Mouse (Mus musculus): ENCODE data around the gene Kifc5b. TPM values are rescaled to one million over a fixed set of nuclear protein-coding genes. Genes with fewer than 3 reads are reported as not detected.
A peak's percentile ranks its signal among the peaks of the same experiment; 100 is the strongest.
"Not testable (repeated sequence)": the region's sequence is repeated elsewhere in the genome, so short reads cannot be mapped to it uniquely, and the experiment has no call there.

The Kifc5b gene
- polyA plus RNA-seq, 1 experiment from 2014 or later: 4.3 TPM

DNA sequence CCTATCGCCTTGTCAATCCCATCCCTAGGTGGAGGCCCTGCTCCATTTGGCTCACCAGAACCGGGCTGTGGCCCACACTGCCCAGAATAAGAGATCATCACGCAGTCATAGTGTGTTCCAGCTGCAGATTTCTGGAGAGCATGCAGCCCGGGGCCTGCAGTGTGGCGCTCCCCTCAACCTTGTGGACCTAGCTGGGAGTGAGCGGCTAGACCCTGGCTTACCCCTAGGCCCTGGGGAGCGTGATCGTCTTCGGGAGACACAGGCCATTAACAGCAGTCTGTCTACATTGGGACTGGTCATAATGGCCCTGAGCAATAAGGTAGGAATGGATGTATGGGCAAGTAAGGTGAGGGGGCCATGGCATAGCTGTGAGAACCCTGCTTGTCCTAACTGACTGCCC, 8.5 kb downstream of the Kifc5b start:
- H3K36me3 ChIP-seq; H3K9ac ChIP-seq (replicated peaks); H3K9me3 ChIP-seq; H3K27me3 ChIP-seq; H3K4me1 ChIP-seq; H3K4me3 ChIP-seq; H3K27ac ChIP-seq (replicated peaks); H3K4me2 ChIP-seq (replicated peaks); ATAC-seq (replicated peaks): not testable (repeated sequence)
- WGBS: 95% methylated on average over 9 of the region's 9 CpGs

GRCm38 (mm10) chr17:26931795-26932194, 14.9 kb downstream of the Kifc5b start:
- Histone ChIP-seq H3K36me3 (peaks cover 17% of the 10 kb centered on the region), H3K4me1 (peaks cover 17% of the 10 kb centered on the region)
- not testable (repeated sequence) for H3K9ac ChIP-seq (replicated peaks); ATAC-seq (replicated peaks); H3K27me3 ChIP-seq; H3K9me3 ChIP-seq; H3K27ac ChIP-seq (replicated peaks); H3K4me3 ChIP-seq; H3K4me2 ChIP-seq (replicated peaks)
- 68% methylated on average over 7 of the region's 7 CpGs for WGBS

GRCm38 (mm10) chr17:26932839-26933398, 16.0 kb downstream of the Kifc5b start, which contains the start of gene Phf1:
TSS of gene Phf1 (plus strand) at chr17:26933052.
- peaks cover 23% of the 10 kb centered on the region for H3K36me3 ChIP-seq
- no peaks in the 10 kb centered on the region for H3K27me3 ChIP-seq
- peak within 1 kb of the TSS; percentile 65 for H3K4me3 ChIP-seq
- H3K9me3 ChIP-seq: no peaks in the 10 kb centered on the region
- ATAC-seq (replicated peaks): peak; percentile 86
- H3K4me1 ChIP-seq: peaks cover 24% of the 10 kb centered on the region
- under 1% methylated on average over 43 of the region's 43 CpGs for WGBS
- peak within 1 kb of the TSS; percentile 87 for H3K27ac ChIP-seq (replicated peaks)
- H3K4me2 ChIP-seq (replicated peaks): peak within 1 kb of the TSS; percentile 70
- H3K9ac ChIP-seq (replicated peaks): peak within 1 kb of the TSS; percentile 74

- Histone ChIP-seq H3K9me3 (no peaks in the 10 kb centered on the region), H3K9ac (replicated peaks) (peak overlapping the region; percentile 74), H3K36me3 (peaks cover 23% of the 10 kb centered on the region), H3K4me2 (replicated peaks) (peak overlapping the region; percentile 70), H3K27me3 (no peaks in the 10 kb centered on the region), H3K4me3 (peak overlapping the region; percentile 65), H3K27ac (replicated peaks) (peak overlapping the region; percentile 87), H3K4me1 (peaks cover 29% of the 10 kb centered on the region)
- 9% methylated on average over 13 of the region's 13 CpGs for WGBS
- peak; percentile 44 for ATAC-seq (replicated peaks)
Observed at GRCm38 (mm10) chr17:26933419-26933818, 16.5 kb downstream of the Kifc5b start.

DNA sequence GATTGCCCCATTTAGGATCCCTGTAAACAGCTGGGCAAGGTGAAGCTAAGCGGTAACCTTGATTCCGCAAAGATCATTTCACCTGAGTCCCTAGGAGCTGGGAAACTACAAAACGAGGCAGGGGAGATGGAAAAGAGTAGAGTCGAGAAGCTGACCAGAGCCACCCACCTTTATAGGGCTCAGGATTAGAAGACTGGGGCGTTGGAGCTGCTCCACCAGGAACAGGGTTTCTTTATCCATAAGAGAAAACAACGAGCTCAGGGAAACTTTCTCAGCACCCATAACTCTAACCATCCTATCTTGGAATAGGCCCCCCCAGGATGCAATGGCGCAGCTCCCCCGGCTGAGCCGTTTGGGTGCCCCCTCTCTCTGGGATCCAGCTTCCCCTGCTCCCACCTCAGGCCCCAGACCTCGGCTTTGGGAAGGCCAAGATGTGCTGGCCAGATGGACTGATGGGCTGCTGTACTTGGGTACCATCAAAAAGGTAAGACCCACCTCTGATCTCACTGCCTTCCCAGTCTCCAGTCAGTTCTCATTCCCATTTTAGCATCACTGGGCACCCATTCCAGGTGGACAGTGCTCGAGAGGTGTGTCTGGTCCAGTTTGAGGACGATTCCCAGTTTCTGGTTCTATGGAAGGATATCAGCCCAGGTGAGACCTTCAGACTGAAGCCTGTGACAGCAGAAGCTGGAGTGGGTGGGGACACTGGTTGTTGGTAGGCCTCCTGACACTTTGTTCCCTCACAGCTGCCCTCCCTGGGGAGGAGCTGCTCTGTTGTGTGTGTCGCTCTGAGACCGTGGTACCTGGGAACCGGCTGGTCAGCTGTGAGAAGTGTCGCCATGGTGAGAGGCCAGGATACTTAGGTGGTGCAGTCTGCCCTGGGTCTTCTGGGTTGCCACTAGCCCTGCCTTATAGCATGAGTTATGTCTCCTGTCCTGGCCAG, 17.3 kb downstream of the Kifc5b start:
- Histone ChIP-seq H3K27ac (replicated peaks) (peak overlapping the region; percentile 87; the same call in 1 of the 2 replicates), H3K4me2 (replicated peaks) (peak overlapping the region; percentile 70), H3K9me3 (no peaks in the 10 kb centered on the region), H3K4me1 (peaks cover 35% of the 10 kb centered on the region), H3K4me3 (peak overlapping the region; percentile 65), H3K27me3 (no peaks in the 10 kb centered on the region), H3K9ac (replicated peaks) (peak overlapping the region; percentile 74), H3K36me3 (peaks cover 21% of the 10 kb centered on the region)
- no peak for ATAC-seq (replicated peaks)
- 85% methylated on average over 16 of the region's 16 CpGs for WGBS

DNA sequence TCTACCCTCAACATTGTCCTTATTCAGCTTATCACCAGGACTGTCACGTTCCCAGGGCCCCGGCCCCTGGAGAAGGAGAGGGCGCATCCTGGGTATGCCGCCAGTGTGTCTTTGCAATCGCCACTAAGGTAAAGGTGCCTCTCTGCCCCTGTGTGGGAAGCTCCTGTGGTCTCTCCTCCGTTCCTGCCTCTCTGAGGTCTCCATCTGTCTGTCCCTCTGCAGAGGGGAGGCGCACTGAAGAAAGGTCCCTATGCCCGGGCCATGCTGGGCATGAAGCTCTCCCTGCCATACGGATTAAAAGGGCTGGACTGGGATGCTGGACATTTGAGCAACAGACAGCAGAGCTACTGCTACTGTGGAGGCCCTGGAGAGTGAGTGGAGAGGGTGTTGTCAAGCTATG, 18.1 kb downstream of the Kifc5b start:
- H3K9me3 ChIP-seq: no peaks in the 10 kb centered on the region
- ATAC-seq (replicated peaks): no peak
- H3K4me3 ChIP-seq: no peak overlapping the region
- no peak overlapping the region for H3K9ac ChIP-seq (replicated peaks)
- H3K4me1 ChIP-seq: peaks cover 39% of the 10 kb centered on the region
- 89% methylated on average over 9 of the region's 9 CpGs for WGBS
- no peaks in the 10 kb centered on the region for H3K27me3 ChIP-seq
- no peak overlapping the region for H3K27ac ChIP-seq (replicated peaks)
- no peak overlapping the region for H3K4me2 ChIP-seq (replicated peaks)
- peaks cover 20% of the 10 kb centered on the region for H3K36me3 ChIP-seq

- ATAC-seq (replicated peaks): no peak
- Histone ChIP-seq H3K9me3 (no peaks in the 10 kb centered on the region), H3K27me3 (no peaks in the 10 kb centered on the region), H3K36me3 (peaks cover 20% of the 10 kb centered on the region), H3K4me3 (no peak overlapping the region), H3K27ac (replicated peaks) (no peak overlapping the region), H3K4me2 (replicated peaks) (no peak overlapping the region), H3K4me1 (peaks cover 49% of the 10 kb centered on the region), H3K9ac (replicated peaks) (no peak overlapping the region)
- 75% methylated on average over 12 of the region's 12 CpGs for WGBS
Observed at GRCm38 (mm10) chr17:26936453-26936852, 19.6 kb downstream of the Kifc5b start.

GRCm38 (mm10) chr17:26936921-26937695, 20.2 kb downstream of the Kifc5b start:
- no peak overlapping the region for H3K9ac ChIP-seq (replicated peaks)
- ATAC-seq (replicated peaks): no peak
- H3K4me3 ChIP-seq: no peak overlapping the region
- H3K27ac ChIP-seq (replicated peaks): no peak overlapping the region
- peaks cover 20% of the 10 kb centered on the region for H3K36me3 ChIP-seq
- H3K4me2 ChIP-seq (replicated peaks): no peak overlapping the region
- WGBS: 88% methylated on average over 15 of the region's 15 CpGs
- H3K4me1 ChIP-seq: peaks cover 52% of the 10 kb centered on the region
- no peaks in the 10 kb centered on the region for H3K9me3 ChIP-seq
- H3K27me3 ChIP-seq: no peaks in the 10 kb centered on the region

DNA sequence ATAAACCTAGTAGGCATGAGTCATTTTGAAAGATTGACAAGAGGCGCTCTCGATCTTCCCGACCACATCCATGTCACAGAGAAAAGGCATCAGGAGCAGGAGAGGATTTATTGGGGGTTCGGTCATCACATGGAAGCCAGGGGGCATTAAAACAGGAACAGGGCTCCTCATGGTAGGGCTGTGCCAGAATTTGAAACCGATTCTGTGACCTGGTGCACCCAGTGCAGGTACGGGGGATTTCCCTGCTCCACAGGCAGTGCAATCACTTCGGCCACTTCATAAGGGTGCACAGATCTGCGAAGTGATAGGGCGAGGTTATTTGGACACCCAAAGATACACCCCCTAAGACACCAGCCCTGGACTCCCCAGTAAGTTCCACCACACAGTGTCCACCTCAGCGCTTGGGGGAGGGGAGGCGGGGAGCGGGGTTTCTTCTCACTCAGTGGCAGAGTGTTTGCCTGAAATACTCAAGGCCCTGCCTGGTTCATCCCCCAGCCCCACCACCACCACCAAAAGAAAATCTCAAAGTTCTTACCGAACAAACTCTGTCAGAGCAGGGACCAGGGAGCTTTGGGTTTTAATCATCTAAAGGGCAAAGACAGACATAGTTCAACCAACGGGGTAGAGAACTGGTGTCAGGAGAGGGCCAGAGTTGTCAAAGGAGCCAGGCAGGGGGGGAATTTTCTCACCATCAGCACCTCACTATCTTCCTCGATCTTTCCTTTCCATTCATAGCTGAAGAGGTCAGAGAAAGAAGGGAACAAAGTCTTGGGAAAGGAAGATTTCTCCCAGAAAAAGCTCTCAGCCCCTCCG, 21.2 kb downstream of the Kifc5b start:
- H3K27me3 ChIP-seq: no peaks in the 10 kb centered on the region
- H3K9me3 ChIP-seq: no peaks in the 10 kb centered on the region
- peak overlapping the region; percentile 77 for H3K9ac ChIP-seq (replicated peaks)
- H3K27ac ChIP-seq (replicated peaks): 0 out of 2 replicates have a peak overlapping the region, but pooled peaks have one; percentile 98
- H3K4me3 ChIP-seq: peak overlapping the region; percentile 87
- peaks cover 20% of the 10 kb centered on the region for H3K36me3 ChIP-seq
- WGBS: 67% methylated on average over 16 of the region's 16 CpGs
- peak overlapping the region; percentile 99 for H3K4me2 ChIP-seq (replicated peaks)
- H3K4me1 ChIP-seq: peaks cover 55% of the 10 kb centered on the region
- no peak for ATAC-seq (replicated peaks)

- Histone ChIP-seq H3K27me3 (no peaks in the 10 kb centered on the region), H3K4me3 (peak overlapping the region; percentile 87), H3K4me2 (replicated peaks) (peak overlapping the region; percentile 99), H3K4me1 (peaks cover 57% of the 10 kb centered on the region), H3K9ac (replicated peaks) (peak overlapping the region; percentile 77), H3K36me3 (peaks cover 20% of the 10 kb centered on the region), H3K27ac (replicated peaks) (peak overlapping the region; percentile 98), H3K9me3 (no peaks in the 10 kb centered on the region)
- under 1% methylated on average over 22 of the region's 22 CpGs for WGBS
- peak; percentile 0; the same call in 1 of the 2 replicates for ATAC-seq (replicated peaks)
Observed at GRCm38 (mm10) chr17:26938731-26939130, 21.8 kb downstream of the Kifc5b start.
